Mouse (Mus musculus): Measurements from ENCODE around the gene Crtc3.

DNA sequence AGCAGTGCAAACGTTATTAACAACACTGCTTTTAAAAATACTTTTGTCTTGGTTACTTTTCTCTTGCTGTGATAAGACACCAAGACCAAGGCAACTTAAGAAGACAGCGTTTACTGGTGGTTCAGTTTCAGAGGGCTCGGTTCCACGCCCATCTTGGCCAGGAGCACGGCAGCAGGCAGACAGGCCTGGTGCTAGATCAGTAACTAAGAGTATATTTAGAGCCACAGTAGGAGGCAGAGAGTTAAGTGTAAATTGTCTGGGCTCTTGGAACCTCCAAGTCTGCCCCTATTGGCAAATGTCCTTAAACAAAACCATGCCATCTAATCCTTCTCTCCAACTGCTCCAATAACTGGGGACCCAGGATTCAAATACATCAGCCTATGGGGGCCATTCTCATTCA is 46.1 kb downstream of the Crtc3 start:
- no peak for TF ChIP-seq CTCF (IDR thresholded peaks at IDR 0.05; ENCODE audit: borderline replicate concordance, insufficient read depth, low read depth, low read length)
- no peak for TF ChIP-seq POLR2A (IDR thresholded peaks at IDR 0.05; ENCODE audit: borderline replicate concordance, insufficient read depth, low read length)

Data from cerebellum, adult 2 months (tissue).